17 mouse cellular contexts compared by ENCODE assay signal in genomic region chr1:92727371-92727770, GRCm38 (mm10).
DNase-seq lines count a peak whose midpoint lies in the region; ATAC-seq and TF ChIP-seq lines count a peak whose summit lies in the region.
"Had no signal": no experiment of that assay in that cellular context is flagged by ENCODE, and none has a peak within 500 bp of the region (broad histone marks: within the 10 kb centered on the region; RNA-seq: fewer than 3 reads in every experiment).

No protein-coding gene starts in this region.

- WGBS in forebrain, embryonic 10.5 days, result 78% methylated on average over 6 of the region's 6 CpGs
- 46% methylated on average over 6 of the region's 6 CpGs for WGBS in forebrain, embryonic 12.5 days
- 25% methylated on average over 6 of the region's 6 CpGs for WGBS in forebrain, postnatal 0 days

- no peak for DNase-seq in forebrain, embryonic 10.5 days (ENCODE audit: extremely low spot score, low spot score)
- DNase-seq in left cerebral cortex, adult 2 months (ENCODE audit: extremely low spot score in 1 of 2, low spot score in 2 of 2), result no peak
- DNase-seq in left cerebral cortex, adult 8-10 months (ENCODE audit: low spot score in 2 of 2), result no peak
- DNase-seq in forebrain, postnatal 0 days, result peak; percentile 25
- DNase-seq in gastrocnemius, adult 18-20 months (ENCODE audit: low spot score), result no peak
- DNase-seq: adrenal gland, adult 8-10 months; adrenal gland, postnatal 25 days; cerebellum, adult 18-20 months; cerebellum, adult 9-10 months; gastrocnemius, postnatal 10 days; gastrocnemius, postnatal 36 days had no signal

- H3K9me3 ChIP-seq in forebrain, embryonic 10.5 days, result no peaks in the 10 kb centered on the region
- H3K9me3 ChIP-seq in forebrain, embryonic 12.5 days, result no peaks in the 10 kb centered on the region
- H3K9me3 ChIP-seq in forebrain, postnatal 0 days (ENCODE audit: low read length), result no peaks in the 10 kb centered on the region
- H3K9me3 ChIP-seq: hindbrain, embryonic 12.5 days; hindbrain, embryonic 15.5 days had no signal

- no peaks in the 10 kb centered on the region for H3K36me3 ChIP-seq in forebrain, embryonic 10.5 days (replicated peaks)
- H3K36me3 ChIP-seq in forebrain, embryonic 12.5 days (replicated peaks), result no peaks in the 10 kb centered on the region
- no peaks in the 10 kb centered on the region for H3K36me3 ChIP-seq in forebrain, postnatal 0 days (ENCODE audit: insufficient read depth)
- H3K36me3 ChIP-seq: hindbrain, embryonic 12.5 days; hindbrain, embryonic 15.5 days had no signal

- intact Hi-C loops in left cerebral cortex, adult 2 months (cut with DNase I), result loop anchor here (2.0 kb wide), 1 partner anchor 51 kb away; no protein-coding TSS in a partner anchor

- H3K4me3 ChIP-seq in forebrain, embryonic 10.5 days, result no peak overlapping the region
- H3K4me3 ChIP-seq in forebrain, embryonic 12.5 days (replicated peaks), result no peak overlapping the region
- H3K4me3 ChIP-seq in left cerebral cortex, adult 2 months, result no peak overlapping the region
- H3K4me3 ChIP-seq in forebrain, postnatal 0 days (ENCODE audit: low read depth, low read length), result no peak overlapping the region
- H3K4me3 ChIP-seq: hindbrain, embryonic 12.5 days; hindbrain, embryonic 15.5 days had no signal

- 0 out of 2 replicates have a peak overlapping the region, but pooled peaks have one; percentile 12 for H3K27ac ChIP-seq in forebrain, embryonic 10.5 days
- H3K27ac ChIP-seq in forebrain, embryonic 12.5 days, result no peak overlapping the region
- peak overlapping the region; percentile 29; the same call in 1 of the 2 replicates for H3K27ac ChIP-seq in left cerebral cortex, adult 2 months
- no peak overlapping the region for H3K27ac ChIP-seq in forebrain, postnatal 0 days (ENCODE audit: low read depth, low read length)
- H3K27ac ChIP-seq: hindbrain, embryonic 12.5 days; hindbrain, embryonic 15.5 days had no signal

- peaks cover 9% of the 10 kb centered on the region; the same call in 1 of the 2 replicates for H3K4me1 ChIP-seq in forebrain, embryonic 10.5 days
- peaks cover 4% of the 10 kb centered on the region for H3K4me1 ChIP-seq in forebrain, embryonic 12.5 days
- H3K4me1 ChIP-seq in forebrain, postnatal 0 days (ENCODE audit: insufficient read depth), result 0 out of 2 replicates have a peak, but pooled peaks cover 3% of the 10 kb centered on the region
- H3K4me1 ChIP-seq: hindbrain, embryonic 12.5 days had no signal

- no peak for TF ChIP-seq CTCF in left cerebral cortex, adult 2 months (IDR thresholded peaks at IDR 0.05)
- TF ChIP-seq CTCF in forebrain, postnatal 0 days (IDR thresholded peaks at IDR 0.05; ENCODE audit: low read depth), result 0 out of 2 replicates have a peak, but pooled peaks have one; percentile 8

- no peaks in the 10 kb centered on the region for H3K27me3 ChIP-seq in forebrain, embryonic 10.5 days (ENCODE audit: poor library complexity, severe bottlenecking)
- H3K27me3 ChIP-seq in forebrain, embryonic 12.5 days, result no peaks in the 10 kb centered on the region
- H3K27me3 ChIP-seq in forebrain, postnatal 0 days (ENCODE audit: insufficient read depth, low read length), result no peaks in the 10 kb centered on the region
- H3K27me3 ChIP-seq: hindbrain, embryonic 12.5 days; hindbrain, embryonic 15.5 days had no signal

- no peak for ATAC-seq in forebrain, embryonic 12.5 days (ENCODE audit: low FRiP score)
- no peak for ATAC-seq in forebrain, postnatal 0 days
- ATAC-seq: activated CD4-positive, CD25-positive, alpha-beta regulatory T cell, adult 4 months; intestine, postnatal 0 days had no signal

- no peak overlapping the region for H3K4me2 ChIP-seq in forebrain, embryonic 12.5 days
- no peak overlapping the region for H3K4me2 ChIP-seq in forebrain, postnatal 0 days (ENCODE audit: low read depth)
- H3K4me2 ChIP-seq: heart, embryonic 11.5 days; hindbrain, embryonic 12.5 days; hindbrain, embryonic 15.5 days had no signal

- H3K9ac ChIP-seq in forebrain, embryonic 12.5 days, result no peak overlapping the region
- H3K9ac ChIP-seq in forebrain, postnatal 0 days, result no peak overlapping the region
- H3K9ac ChIP-seq: hindbrain, embryonic 12.5 days; hindbrain, embryonic 15.5 days had no signal

Comparison
In these comparisons a context has a peak if more than half of its experiments do, and no peak if none do; other contexts are left out.
1. H3K27ac ChIP-seq: peak in forebrain, embryonic 10.5 days (single experiment) and left cerebral cortex, adult 2 months (single experiment); none in forebrain, embryonic 12.5 days (single experiment) and forebrain, postnatal 0 days (single experiment).